Mouse (Mus musculus): ENCODE measurements around the gene Olfr571.

DNA sequence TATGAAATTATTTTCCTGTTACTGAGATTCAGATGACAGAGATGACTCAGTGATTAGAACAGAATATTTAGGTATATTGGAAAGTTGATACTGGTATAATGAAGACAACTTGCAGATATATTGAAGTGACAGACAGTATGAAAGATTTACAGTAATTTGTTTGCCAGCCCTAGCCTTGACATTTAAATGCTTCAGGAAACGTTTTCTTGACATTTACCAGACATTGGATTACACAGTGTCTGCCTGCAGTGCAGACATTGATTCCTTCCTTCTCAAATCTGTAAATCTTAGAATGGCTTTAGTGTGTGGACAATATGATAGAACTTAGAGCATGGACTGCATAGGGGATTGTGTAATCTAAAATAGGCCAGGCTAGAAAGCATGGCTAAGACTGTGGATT is 2.1 kb downstream of the Olfr571 start:
- TF ChIP-seq POLR2A (IDR thresholded peaks at IDR 0.05; ENCODE audit: control insufficient read depth, low read depth, low read length): no peak
- no peak for TF ChIP-seq CTCF (IDR thresholded peaks at IDR 0.05; ENCODE audit: control insufficient read depth, insufficient read depth, insufficient replicate concordance, low read depth, low read length)
